Mouse (Mus musculus) lung, postnatal 4 days (tissue): ENCODE measurements at regions not wholly inside any gene's neighbourhood (a gene's known extent, or its start where the extent isn't known, plus 50 kb on each side); places are given as distances from the start of the nearest gene placed in this dataset.
A peak's percentile ranks its signal among the peaks of the same experiment; 100 is the strongest.

Experiments used
- DNase-seq, 2 experiments: peaks; one replicate each; pipeline ENCODE4 v3.0.0; 2021

DNA sequence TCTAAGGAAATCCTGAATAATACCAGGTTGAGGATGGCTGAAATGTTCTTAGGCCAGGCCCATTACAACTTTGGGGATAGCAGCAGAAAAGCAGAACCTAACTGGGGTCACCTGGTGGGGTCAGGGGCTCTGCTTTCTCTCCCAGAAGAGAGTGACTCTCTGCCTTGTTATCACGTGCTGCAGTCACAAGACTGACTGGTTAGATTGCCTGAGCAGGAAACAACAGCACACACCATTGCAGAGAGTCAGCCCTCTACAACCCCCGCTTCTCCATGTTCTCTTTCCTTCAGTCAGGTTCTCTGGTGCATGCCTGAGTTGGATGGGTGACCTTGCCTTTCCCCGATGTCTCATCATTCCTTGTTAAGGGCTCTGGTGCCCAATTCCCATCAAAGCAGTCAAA lies 91.2 kb upstream of the Hsd17b12 start:
- DNase-seq = no peak

DNA sequence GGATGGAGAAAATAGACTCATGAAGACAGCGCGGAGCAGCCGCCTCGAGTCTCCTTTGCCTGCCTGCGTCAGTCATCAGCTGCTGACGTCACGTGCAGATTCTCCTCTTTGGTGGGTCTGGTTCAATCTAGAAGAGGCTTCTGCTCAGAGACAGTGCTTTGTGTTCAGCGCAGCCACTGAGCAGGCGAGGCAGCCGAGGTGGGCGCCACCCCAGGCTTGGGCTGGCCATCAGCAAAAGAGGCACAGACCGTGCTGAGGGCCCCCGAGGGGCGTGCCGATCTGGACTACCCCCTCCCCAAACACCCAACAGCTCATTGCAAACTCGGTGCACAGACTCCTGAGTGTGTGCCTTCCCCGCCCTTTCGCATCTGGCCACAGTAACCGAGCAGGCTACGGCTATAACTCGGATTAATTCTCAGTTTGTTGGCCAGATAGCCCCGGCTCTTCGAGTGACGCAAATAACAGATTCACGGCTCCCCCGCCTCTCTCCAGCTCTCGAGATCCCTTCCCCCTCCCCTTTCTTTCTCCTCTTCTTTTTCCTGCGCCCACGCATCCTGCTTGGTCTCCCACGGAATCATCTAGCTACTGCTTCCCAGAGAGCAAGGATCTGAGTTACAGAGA lies 89.2 kb upstream of the Hsd17b12 start:
- no peak for DNase-seq

- no peak for DNase-seq
Observed at GRCm38 (mm10) chr2:94246180-94246611, 88.4 kb upstream of the Hsd17b12 start.

DNA sequence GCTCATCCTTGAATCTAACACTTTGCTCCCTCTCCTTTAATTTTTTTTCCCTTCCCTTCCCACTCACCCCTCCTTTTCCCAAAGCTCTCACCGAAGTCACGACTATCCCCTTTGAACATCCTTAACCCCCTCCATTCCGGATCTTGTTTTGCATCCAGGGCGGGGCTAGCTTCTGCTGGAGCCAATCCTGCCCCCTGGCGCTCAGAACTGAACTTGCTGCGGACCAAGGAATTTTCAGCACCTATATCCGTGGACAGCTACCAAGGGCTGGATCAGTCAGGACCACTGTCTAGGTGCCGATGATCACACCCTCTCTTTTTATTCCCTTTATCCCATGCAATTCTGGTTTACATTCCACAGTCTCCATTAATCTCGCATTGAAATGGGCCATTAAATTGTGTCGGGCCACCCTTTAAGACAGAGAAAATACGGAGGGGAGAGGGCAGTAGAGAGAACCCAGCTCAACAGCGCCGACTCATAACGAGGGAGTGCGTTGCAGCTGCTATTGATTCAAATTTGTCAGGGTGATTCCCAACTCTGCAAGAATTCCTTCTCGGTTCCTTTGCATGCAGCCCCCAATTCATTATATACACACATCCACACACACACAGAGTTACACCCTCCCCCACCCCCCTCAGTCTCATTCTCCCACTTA lies 87.7 kb upstream of the Hsd17b12 start:
- DNase-seq = peak; percentile 68 to 85

- no peak for DNase-seq
Observed at GRCm38 (mm10) chr2:94244140-94244539, 86.4 kb upstream of the Hsd17b12 start.

DNA sequence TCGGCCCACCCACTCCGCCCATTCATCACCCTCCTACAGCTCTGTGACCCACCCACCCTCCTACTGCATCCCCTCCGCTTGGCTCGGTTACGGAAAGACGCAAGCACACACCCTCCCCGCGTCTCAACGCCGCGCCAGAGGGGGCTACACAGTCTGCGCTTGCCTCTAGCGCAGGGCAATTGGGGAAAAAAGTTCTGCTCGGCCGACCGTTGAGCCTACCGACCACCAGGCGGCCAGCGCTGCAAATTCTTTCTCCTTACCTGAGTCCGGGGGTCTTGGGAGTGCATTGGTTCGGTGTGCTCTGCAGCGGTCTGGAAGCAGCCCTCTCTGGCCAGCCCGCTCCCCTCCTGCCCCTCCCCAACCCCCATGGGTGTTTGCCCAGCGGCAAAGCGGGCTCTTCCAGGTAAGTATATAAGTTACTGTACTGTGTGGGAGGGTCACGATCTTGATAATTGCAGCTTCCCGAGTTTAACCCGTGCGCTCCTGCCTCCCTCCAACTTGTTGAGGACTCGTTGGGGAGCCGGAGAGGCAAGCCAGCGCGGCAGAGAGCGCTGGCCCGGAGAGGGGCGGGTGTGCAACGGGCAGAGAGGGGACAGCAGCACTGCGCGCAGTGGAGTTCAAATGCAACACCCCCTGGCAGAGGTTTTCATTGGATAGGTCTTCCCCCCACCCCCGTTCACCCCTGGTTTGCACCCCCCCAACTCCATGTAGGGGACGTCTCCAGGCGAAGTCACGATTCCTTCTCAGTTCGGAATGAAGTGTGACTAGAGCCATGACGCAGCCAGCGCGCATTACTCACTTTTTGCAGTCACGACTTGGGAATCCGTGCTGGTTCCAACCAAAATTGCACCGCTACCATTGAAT lies 85.5 kb upstream of the Hsd17b12 start:
- DNase-seq = no peak

DNA sequence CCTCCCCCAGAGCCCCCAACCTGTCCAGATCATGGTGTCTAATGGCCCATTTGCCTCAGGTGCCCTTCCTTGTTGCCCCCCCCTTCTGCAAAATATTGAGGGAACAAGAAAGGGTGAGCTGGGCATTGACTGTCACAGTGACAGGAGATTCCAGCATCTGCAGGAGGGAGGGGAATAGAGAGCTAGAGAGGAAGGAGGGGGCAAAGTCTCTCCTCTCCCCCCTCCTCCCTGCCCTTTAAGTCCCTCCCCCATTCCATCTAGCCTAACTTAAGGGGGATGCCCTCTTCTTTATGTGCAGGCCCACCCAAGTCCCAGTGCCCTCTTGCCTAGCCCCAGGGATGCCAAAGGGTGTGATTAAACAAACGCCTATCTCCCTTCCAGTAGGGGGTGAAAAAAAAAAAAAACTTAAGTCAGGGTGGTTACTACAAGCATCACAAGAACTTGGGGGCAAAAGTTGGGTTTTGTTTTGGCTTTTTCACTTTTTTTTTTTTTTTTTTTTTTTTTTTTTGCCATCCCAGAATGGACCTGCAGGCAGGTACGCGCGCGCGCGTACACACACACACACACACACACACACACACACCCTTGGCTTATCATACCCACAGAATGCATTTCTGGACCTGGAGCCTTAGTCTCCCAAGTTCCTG lies 84.8 kb upstream of the Hsd17b12 start:
- no peak for DNase-seq

GRCm38 (mm10) chr2:94242051-94242397 lies 84.3 kb upstream of the Hsd17b12 start:
- no peak for DNase-seq

- DNase-seq = no peak
Observed at GRCm38 (mm10) chr2:94241301-94242050, 83.7 kb upstream of the Hsd17b12 start.

- no peak for DNase-seq
Observed at GRCm38 (mm10) chr2:94240411-94240810, 82.6 kb upstream of the Hsd17b12 start.

DNA sequence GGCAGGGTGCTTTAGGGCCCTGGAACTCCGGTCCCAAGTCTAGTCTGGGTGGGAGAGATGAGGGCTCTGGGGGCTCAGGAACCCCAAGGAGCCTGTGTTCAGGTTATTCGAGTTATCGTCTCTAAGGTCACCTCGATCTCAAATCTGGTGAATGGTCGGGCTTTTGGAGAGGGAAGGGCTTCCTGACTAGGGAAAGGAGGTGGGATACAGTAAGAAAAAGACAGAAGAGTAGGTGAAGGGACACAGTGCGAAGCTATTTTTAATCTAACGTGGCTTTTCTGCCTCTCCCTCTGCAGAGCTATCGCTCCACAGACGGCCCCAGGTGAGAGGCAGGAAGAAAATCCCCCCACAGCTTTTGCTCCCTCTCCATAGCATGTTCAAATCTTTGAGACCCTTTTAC lies 81.8 kb upstream of the Hsd17b12 start:
- no peak for DNase-seq

DNA sequence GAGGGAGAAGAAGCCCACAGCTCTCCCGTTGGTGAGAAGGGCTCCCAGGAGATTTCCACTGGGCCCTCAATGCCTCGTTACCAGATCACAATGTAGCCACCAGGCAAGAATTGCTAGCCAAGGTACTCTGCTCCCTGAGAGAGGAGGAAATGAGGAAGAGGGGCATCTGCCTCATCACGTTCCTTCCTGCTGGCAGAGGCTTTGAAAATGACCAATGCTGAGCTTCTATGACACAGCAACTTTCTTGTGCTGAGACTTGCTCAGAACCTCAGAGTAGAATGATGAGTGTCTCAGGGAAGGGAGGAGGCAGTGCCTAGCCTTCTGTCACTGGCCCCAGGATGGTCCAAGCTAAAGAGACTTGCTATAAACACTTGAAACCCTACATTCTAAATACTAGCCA lies 78.7 kb upstream of the Hsd17b12 start:
- DNase-seq = no peak

- no peak for DNase-seq
Observed at GRCm38 (mm10) chr2:94233597-94233996, 75.8 kb upstream of the Hsd17b12 start.

- DNase-seq = no peak
Observed at GRCm38 (mm10) chr2:94219421-94219820, 61.7 kb upstream of the Hsd17b12 start.

GRCm38 (mm10) chr2:94217481-94217880 lies 59.7 kb upstream of the Hsd17b12 start:
- DNase-seq = no peak

- DNase-seq = no peak
Observed at GRCm38 (mm10) chr2:94215455-94215854, 57.7 kb upstream of the Hsd17b12 start.
